Mouse (Mus musculus): ENCODE measurements around the gene Mob4. TPM values are rescaled to one million over a fixed set of nuclear protein-coding genes. Genes with fewer than 3 reads are reported as not detected.

Mob4 gene
- polyA plus RNA-seq, 2 experiments, result 10.8 to 36.0 TPM

GRCm38 (mm10) chr1:55144338-55144737, 13.3 kb downstream of the Mob4 start:
- H3K4me2 ChIP-seq (ENCODE audit: low read depth), result no peak overlapping the region
- no peaks in the 10 kb centered on the region for H3K4me1 ChIP-seq (replicated peaks; ENCODE audit: control insufficient read depth in 2 of 2, insufficient read depth in 2 of 2, low read length in 1 of 2)
- no peak overlapping the region for H3K27ac ChIP-seq
- H3K4me3 ChIP-seq (ENCODE audit: insufficient read depth in 1 of 2, low read depth in 2 of 2, low read length in 2 of 2), result no peak overlapping the region
- H3K9me3 ChIP-seq (ENCODE audit: control insufficient read depth, low read length), result no peaks in the 10 kb centered on the region
- H3K27me3 ChIP-seq (ENCODE audit: control insufficient read depth, insufficient read depth, low read length), result no peaks in the 10 kb centered on the region
- TF ChIP-seq CTCF (IDR thresholded peaks at IDR 0.05; ENCODE audit: low read depth) (no peak), EP300 (IDR thresholded peaks at IDR 0.05; ENCODE audit: low read depth) (no peak)
- no peak overlapping the region for H3K9ac ChIP-seq (replicated peaks)
- ATAC-seq (ENCODE audit: insufficient read depth) (no peak), DNase-seq (ENCODE audit: low read depth in 3 of 3, low spot score in 3 of 3) (no peak)
- H3K36me3 ChIP-seq (replicated peaks; ENCODE audit: control insufficient read depth, insufficient read depth, low read depth), result peaks cover 22% of the 10 kb centered on the region
- 84% methylated on average over 4 of the region's 4 CpGs for WGBS (ENCODE audit: insufficient replicate concordance)

GRCm38 (mm10) chr1:55145556-55145955, 14.5 kb downstream of the Mob4 start:
- H3K9ac ChIP-seq (replicated peaks), result no peak overlapping the region
- no peak overlapping the region for H3K4me3 ChIP-seq (ENCODE audit: insufficient read depth in 1 of 2, low read depth in 2 of 2, low read length in 2 of 2)
- no peak for DNase-seq (ENCODE audit: low read depth in 3 of 3, low spot score in 3 of 3)
- H3K27me3 ChIP-seq (ENCODE audit: control insufficient read depth, insufficient read depth, low read length), result no peaks in the 10 kb centered on the region
- H3K4me2 ChIP-seq (ENCODE audit: low read depth), result no peak overlapping the region
- peaks cover 30% of the 10 kb centered on the region for H3K36me3 ChIP-seq (replicated peaks; ENCODE audit: control insufficient read depth, insufficient read depth, low read depth)
- H3K4me1 ChIP-seq (replicated peaks; ENCODE audit: control insufficient read depth in 2 of 2, insufficient read depth in 2 of 2, low read length in 1 of 2), result no peaks in the 10 kb centered on the region
- H3K9me3 ChIP-seq (ENCODE audit: control insufficient read depth, low read length), result no peaks in the 10 kb centered on the region
- H3K27ac ChIP-seq, result no peak overlapping the region
- no peak for TF ChIP-seq CTCF (IDR thresholded peaks at IDR 0.05; ENCODE audit: low read depth)
- no peak for TF ChIP-seq EP300 (IDR thresholded peaks at IDR 0.05; ENCODE audit: low read depth)
- no peak for ATAC-seq (ENCODE audit: insufficient read depth)
- WGBS (ENCODE audit: insufficient replicate concordance), result 85% methylated on average over 7 of the region's 7 CpGs

- 86% methylated on average over 4 of the region's 4 CpGs for WGBS (ENCODE audit: insufficient replicate concordance)
- Histone ChIP-seq H3K27me3 (ENCODE audit: control insufficient read depth, insufficient read depth, low read length) (no peaks in the 10 kb centered on the region), H3K4me2 (ENCODE audit: low read depth) (no peak overlapping the region), H3K4me3 (ENCODE audit: insufficient read depth in 1 of 2, low read depth in 2 of 2, low read length in 2 of 2) (no peak overlapping the region), H3K36me3 (replicated peaks; ENCODE audit: control insufficient read depth, insufficient read depth, low read depth) (peaks cover 13% of the 10 kb centered on the region), H3K4me1 (replicated peaks; ENCODE audit: control insufficient read depth in 2 of 2, insufficient read depth in 2 of 2, low read length in 1 of 2) (no peaks in the 10 kb centered on the region), H3K9ac (replicated peaks) (no peak overlapping the region), H3K9me3 (ENCODE audit: control insufficient read depth, low read length) (no peaks in the 10 kb centered on the region), H3K27ac (no peak overlapping the region)
- no peak for ATAC-seq (ENCODE audit: insufficient read depth)
- TF ChIP-seq EP300 (IDR thresholded peaks at IDR 0.05; ENCODE audit: low read depth) (no peak), CTCF (IDR thresholded peaks at IDR 0.05; ENCODE audit: low read depth) (no peak)
- DNase-seq (ENCODE audit: low read depth in 3 of 3, low spot score in 3 of 3), result no peak
These were observed 26.3 kb downstream of the Mob4 start for GRCm38 (mm10) chr1:55157329-55157728.

GRCm38 (mm10) chr1:55158211-55158610, 27.2 kb downstream of the Mob4 start:
- Histone ChIP-seq H3K4me3 (ENCODE audit: insufficient read depth in 1 of 2, low read depth in 2 of 2, low read length in 2 of 2) (no peak overlapping the region), H3K9me3 (ENCODE audit: control insufficient read depth, low read length) (no peaks in the 10 kb centered on the region), H3K9ac (replicated peaks) (no peak overlapping the region), H3K4me1 (replicated peaks; ENCODE audit: control insufficient read depth in 2 of 2, insufficient read depth in 2 of 2, low read length in 1 of 2) (no peaks in the 10 kb centered on the region), H3K27me3 (ENCODE audit: control insufficient read depth, insufficient read depth, low read length) (no peaks in the 10 kb centered on the region), H3K4me2 (ENCODE audit: low read depth) (no peak overlapping the region), H3K36me3 (replicated peaks; ENCODE audit: control insufficient read depth, insufficient read depth, low read depth) (peaks cover 8% of the 10 kb centered on the region), H3K27ac (no peak overlapping the region)
- ATAC-seq (ENCODE audit: insufficient read depth) (no peak), DNase-seq (ENCODE audit: low read depth in 3 of 3, low spot score in 3 of 3) (no peak)
- WGBS (ENCODE audit: insufficient replicate concordance), result 79% methylated on average over 3 of the region's 3 CpGs
- TF ChIP-seq CTCF (IDR thresholded peaks at IDR 0.05; ENCODE audit: low read depth) (no peak), EP300 (IDR thresholded peaks at IDR 0.05; ENCODE audit: low read depth) (no peak)

GRCm38 (mm10) chr1:55158821-55159220, 27.8 kb downstream of the Mob4 start:
- DNase-seq (ENCODE audit: low read depth in 3 of 3, low spot score in 3 of 3), result no peak
- no peak for ATAC-seq (ENCODE audit: insufficient read depth)
- 79% methylated on average over 8 of the region's 8 CpGs for WGBS (ENCODE audit: insufficient replicate concordance)

More at GRCm38 (mm10) chr1:55158821-55159220, 27.8 kb downstream of the Mob4 start:
- H3K4me2 ChIP-seq (ENCODE audit: low read depth), result no peak overlapping the region
- H3K9me3 ChIP-seq (ENCODE audit: control insufficient read depth, low read length), result no peaks in the 10 kb centered on the region
- no peaks in the 10 kb centered on the region for H3K27me3 ChIP-seq (ENCODE audit: control insufficient read depth, insufficient read depth, low read length)
- H3K36me3 ChIP-seq (replicated peaks; ENCODE audit: control insufficient read depth, insufficient read depth, low read depth), result peaks cover 8% of the 10 kb centered on the region
- H3K4me1 ChIP-seq (replicated peaks; ENCODE audit: control insufficient read depth in 2 of 2, insufficient read depth in 2 of 2, low read length in 1 of 2), result no peaks in the 10 kb centered on the region
- no peak overlapping the region for H3K27ac ChIP-seq
- no peak for TF ChIP-seq EP300 (IDR thresholded peaks at IDR 0.05; ENCODE audit: low read depth)
- no peak for TF ChIP-seq CTCF (IDR thresholded peaks at IDR 0.05; ENCODE audit: low read depth)
- no peak overlapping the region for H3K9ac ChIP-seq (replicated peaks)
- H3K4me3 ChIP-seq (ENCODE audit: insufficient read depth in 1 of 2, low read depth in 2 of 2, low read length in 2 of 2), result no peak overlapping the region
